Mouse (Mus musculus) ES-Bruce4 (cell line): Measurements from ENCODE around the gene Ptprb. TPM values are rescaled to one million over a fixed set of nuclear protein-coding genes. Genes with fewer than 3 reads are reported as not detected.

Experiments
- H3K27ac ChIP-seq: 2 replicates; pipeline ENCODE4 v1.5.1; 2012; ENCODE audit warnings: low read length, inconsistent platforms; ENCODE audit not compliant: insufficient read depth
- H3K27me3 ChIP-seq: 2 replicates; pipeline ENCODE4 v1.6.1; 2012; ENCODE audit warnings: mild to moderate bottlenecking, low read length, inconsistent platforms; ENCODE audit not compliant: control insufficient read depth, poor library complexity, insufficient read depth, severe bottlenecking
- H3K36me3 ChIP-seq: 2 replicates; pipeline ENCODE4 v1.6.1; 2012; ENCODE audit warnings: inconsistent platforms, mild to moderate bottlenecking, low read length, moderate library complexity; ENCODE audit not compliant: control insufficient read depth, poor library complexity, insufficient read depth, severe bottlenecking
- H3K4me1 ChIP-seq: one replicate; pipeline ENCODE4 v1.8.1; 2011; ENCODE audit warnings: low read length; ENCODE audit not compliant: control insufficient read depth, insufficient read depth
- H3K4me3 ChIP-seq: 2 replicates; pipeline ENCODE4 v1.5.1; 2011; ENCODE audit warnings: low read depth, mild to moderate bottlenecking, low read length
- H3K9ac ChIP-seq: 2 replicates; pipeline ENCODE4 v1.6.1; 2012; ENCODE audit warnings: low read depth, mild to moderate bottlenecking, inconsistent platforms; ENCODE audit not compliant: poor library complexity, severe bottlenecking
- H3K9me3 ChIP-seq: replicated peaks from 2 replicates; pipeline ENCODE4 v1.6.1; 2012; ENCODE audit warnings: mild to moderate bottlenecking, low read length, inconsistent platforms; ENCODE audit not compliant: control insufficient read depth, poor library complexity, insufficient read depth, severe bottlenecking
- CTCF ChIP-seq: IDR thresholded peaks from one replicate; pipeline ENCODE4 v1.8.1; 2011; ENCODE audit warnings: low read depth, low read length
- EP300 ChIP-seq: IDR thresholded peaks from 2 replicates; pipeline ENCODE4 v1.6.1; 2011; ENCODE audit warnings: low read depth, low read length; ENCODE audit not compliant: insufficient read depth
- POLR2A ChIP-seq: IDR thresholded peaks from one replicate; pipeline ENCODE4 v1.8.1; 2011; ENCODE audit warnings: low read length; ENCODE audit not compliant: insufficient read depth
- polyA plus RNA-seq: library from polyadenylated mRNA; stranded (reverse); fragments of >200 nt; gene quantifications from 2 replicates; pipeline ENCODE4 v1.2.4, GENCODE M21; 2011; ENCODE audit warnings: low read depth; ENCODE audit not compliant: missing spikeins, insufficient read depth, insufficient read length

Ptprb gene
- polyA plus RNA-seq, 1 experiment, result 0.37 TPM

GRCm38 (mm10) chr10:116301258-116301657 lies 25.9 kb downstream of the Ptprb start:
- Histone ChIP-seq H3K4me3 (peak overlapping the region; percentile 35), H3K9ac (0 out of 2 replicates have a peak overlapping the region, but pooled peaks have one; percentile 23), H3K27ac (no peak overlapping the region), H3K4me1 (no peaks in the 10 kb centered on the region), H3K9me3 (no peaks in the 10 kb centered on the region), H3K36me3 (no peaks in the 10 kb centered on the region), H3K27me3 (peaks cover 11% of the 10 kb centered on the region)
- TF ChIP-seq EP300 (no peak), POLR2A (no peak), CTCF (no peak)

DNA sequence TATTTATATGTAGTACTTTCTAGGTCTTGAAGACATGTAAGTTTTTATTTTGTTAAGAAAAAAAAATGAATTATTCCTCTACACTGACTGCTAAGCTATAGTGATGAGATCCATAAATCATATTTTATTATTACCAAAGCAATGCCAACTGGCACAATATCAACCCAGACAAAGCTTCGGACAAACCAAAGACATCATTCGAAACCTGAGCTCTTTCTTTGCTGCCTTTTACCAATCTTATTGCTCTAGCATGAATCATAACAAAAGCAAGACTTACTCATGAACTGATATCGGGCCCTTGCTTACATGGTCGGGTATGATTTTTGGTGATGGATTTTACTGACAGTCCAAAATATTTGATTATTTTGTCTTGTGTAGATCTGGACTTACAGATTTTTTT lies 29.0 kb downstream of the Ptprb start:
- no peak overlapping the region for H3K4me3 ChIP-seq
- no peak overlapping the region for H3K9ac ChIP-seq
- no peak overlapping the region for H3K27ac ChIP-seq
- H3K9me3 ChIP-seq, result no peaks in the 10 kb centered on the region
- peaks cover 9% of the 10 kb centered on the region for H3K27me3 ChIP-seq
- H3K36me3 ChIP-seq, result no peaks in the 10 kb centered on the region
- TF ChIP-seq CTCF (no peak), EP300 (no peak), POLR2A (no peak)
- no peaks in the 10 kb centered on the region for H3K4me1 ChIP-seq

- TF ChIP-seq POLR2A (no peak), CTCF (no peak)
- H3K9me3 ChIP-seq, result no peaks in the 10 kb centered on the region
- H3K4me1 ChIP-seq, result no peaks in the 10 kb centered on the region
- H3K27me3 ChIP-seq, result no peaks in the 10 kb centered on the region
- H3K27ac ChIP-seq, result no peak overlapping the region
- no peaks in the 10 kb centered on the region for H3K36me3 ChIP-seq
- H3K4me3 ChIP-seq, result no peak overlapping the region
- H3K9ac ChIP-seq, result no peak overlapping the region
Measured at GRCm38 (mm10) chr10:116309460-116309859, 34.1 kb downstream of the Ptprb start.

DNA sequence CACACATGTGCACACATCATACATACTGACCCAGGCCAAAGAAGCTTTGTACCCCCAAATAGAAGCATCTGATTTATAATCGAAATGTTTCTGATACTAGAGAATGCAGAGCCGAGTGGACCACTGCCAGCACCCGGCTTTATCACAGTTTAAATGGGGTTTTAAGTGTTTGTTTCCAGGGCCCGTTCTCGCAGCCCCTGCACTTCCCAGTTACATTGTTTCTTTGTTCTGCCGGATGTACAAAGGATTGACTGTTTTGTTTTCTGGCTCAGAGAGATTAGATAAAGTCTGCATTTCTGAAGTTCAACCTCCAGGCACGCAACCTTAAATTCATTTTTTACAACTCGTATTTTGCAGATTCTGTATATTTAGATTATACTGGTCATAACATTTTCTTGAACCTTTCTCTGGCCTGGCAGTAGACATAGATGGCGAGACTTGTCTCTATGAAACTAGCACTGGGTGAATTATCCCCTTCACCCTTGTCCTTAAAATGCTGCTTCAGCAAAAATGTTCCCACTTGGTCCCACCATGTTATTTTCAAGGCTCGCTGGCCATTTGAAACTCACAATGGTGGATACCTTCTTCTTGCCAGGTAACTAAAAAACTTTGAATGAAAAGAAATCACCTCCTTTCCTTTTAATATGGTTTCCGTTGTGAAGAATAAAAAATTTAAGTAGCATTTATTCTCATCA lies 35.3 kb downstream of the Ptprb start:
- no peak overlapping the region for H3K27ac ChIP-seq
- no peak overlapping the region for H3K4me3 ChIP-seq
- no peaks in the 10 kb centered on the region for H3K36me3 ChIP-seq
- TF ChIP-seq CTCF, result no peak
- no peak for TF ChIP-seq EP300
- TF ChIP-seq POLR2A, result no peak
- H3K9me3 ChIP-seq, result no peaks in the 10 kb centered on the region
- no peaks in the 10 kb centered on the region for H3K4me1 ChIP-seq
- no peak overlapping the region for H3K9ac ChIP-seq
- no peaks in the 10 kb centered on the region for H3K27me3 ChIP-seq

- no peaks in the 10 kb centered on the region for H3K4me1 ChIP-seq
- no peaks in the 10 kb centered on the region for H3K9me3 ChIP-seq
- no peak overlapping the region for H3K4me3 ChIP-seq
- H3K27ac ChIP-seq, result no peak overlapping the region
- no peaks in the 10 kb centered on the region; the same call in none of the 2 replicates for H3K27me3 ChIP-seq
- no peaks in the 10 kb centered on the region for H3K36me3 ChIP-seq
- TF ChIP-seq EP300 (no peak), CTCF (peak; percentile 32), POLR2A (no peak)
- no peak overlapping the region for H3K9ac ChIP-seq
Measured at GRCm38 (mm10) chr10:116319246-116319645, 43.9 kb downstream of the Ptprb start.

DNA sequence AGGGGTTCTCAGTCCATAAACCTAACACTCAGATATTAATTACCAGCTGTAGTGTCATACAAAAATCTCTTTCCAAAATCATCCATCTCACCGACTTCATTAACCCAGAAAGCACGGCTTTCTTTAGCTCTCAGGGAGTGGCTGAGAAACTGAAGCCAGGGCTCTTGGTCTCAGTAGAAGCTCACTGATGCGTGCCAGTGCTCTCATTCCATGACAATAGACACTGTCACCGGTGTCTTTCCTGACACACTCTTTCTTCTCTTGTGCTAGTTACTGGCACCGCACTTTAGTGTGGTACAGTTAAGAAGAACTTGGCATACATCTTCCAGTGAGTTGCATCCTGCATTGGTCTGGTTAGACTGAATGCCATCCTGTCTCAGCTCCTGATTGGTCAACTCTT lies 53.8 kb downstream of the Ptprb start:
- Histone ChIP-seq H3K9ac (no peak overlapping the region), H3K4me1 (no peaks in the 10 kb centered on the region), H3K4me3 (no peak overlapping the region), H3K27me3 (no peaks in the 10 kb centered on the region), H3K36me3 (no peaks in the 10 kb centered on the region), H3K27ac (no peak overlapping the region), H3K9me3 (no peaks in the 10 kb centered on the region)
- TF ChIP-seq CTCF, result no peak
- TF ChIP-seq POLR2A, result no peak
- no peak for TF ChIP-seq EP300
